25 mouse cellular contexts compared by ENCODE assay signal in genomic region chr4:83305099-83305498, GRCm38 (mm10).
"Had no signal": no experiment of that assay in that cellular context is flagged by ENCODE, and none has a peak within 500 bp of the region (broad histone marks: within the 10 kb centered on the region; RNA-seq: fewer than 3 reads in every experiment).

No protein-coding gene starts in this region.

- DNase-seq: cerebellum, adult 9-10 months; cerebellum, adult 9-11 months; cerebellum, postnatal 10 days; cerebellum, postnatal 14 days; cerebellum, postnatal 25 days; cerebellum, postnatal 36 days; embryo, embryonic 11 days; forebrain, postnatal 0 days; gastrocnemius, adult 2 months; gastrocnemius, postnatal 10 days; gastrocnemius, postnatal 14 days; gastrocnemius, postnatal 25 days; gastrocnemius, postnatal 36 days; heart, adult 11 months; heart, adult 18-20 months; heart, adult 2 months had no signal

- H3K4me2 ChIP-seq: embryonic facial prominence, embryonic 12.5 days; embryonic facial prominence, embryonic 13.5 days; embryonic facial prominence, embryonic 15.5 days; forebrain, embryonic 12.5 days; forebrain, embryonic 15.5 days had no signal

- ATAC-seq: forebrain, embryonic 14.5 days; forebrain, embryonic 15.5 days; forebrain, postnatal 0 days had no signal

- H3K9ac ChIP-seq: embryonic facial prominence, embryonic 12.5 days; embryonic facial prominence, embryonic 13.5 days; embryonic facial prominence, embryonic 15.5 days; forebrain, embryonic 12.5 days; forebrain, embryonic 15.5 days; forebrain, postnatal 0 days had no signal

- H3K36me3 ChIP-seq: embryonic facial prominence, embryonic 10.5 days; embryonic facial prominence, embryonic 12.5 days; embryonic facial prominence, embryonic 13.5 days; embryonic facial prominence, embryonic 15.5 days; forebrain, embryonic 10.5 days; forebrain, embryonic 12.5 days; forebrain, embryonic 15.5 days had no signal

- H3K27ac ChIP-seq: embryonic facial prominence, embryonic 10.5 days; embryonic facial prominence, embryonic 12.5 days; embryonic facial prominence, embryonic 13.5 days; embryonic facial prominence, embryonic 15.5 days; forebrain, embryonic 10.5 days; forebrain, embryonic 12.5 days; forebrain, embryonic 15.5 days; heart, adult 2 months had no signal

- H3K27me3 ChIP-seq: embryonic facial prominence, embryonic 12.5 days; embryonic facial prominence, embryonic 13.5 days; embryonic facial prominence, embryonic 15.5 days; forebrain, embryonic 12.5 days; forebrain, embryonic 15.5 days had no signal

- H3K4me3 ChIP-seq: embryonic facial prominence, embryonic 10.5 days; embryonic facial prominence, embryonic 12.5 days; embryonic facial prominence, embryonic 13.5 days; embryonic facial prominence, embryonic 15.5 days; erythroblast, embryonic 14.5 days; forebrain, embryonic 10.5 days; forebrain, embryonic 12.5 days; forebrain, embryonic 15.5 days; heart, adult 2 months had no signal

- H3K9me3 ChIP-seq: embryonic facial prominence, embryonic 10.5 days; embryonic facial prominence, embryonic 12.5 days; embryonic facial prominence, embryonic 13.5 days; embryonic facial prominence, embryonic 15.5 days; forebrain, embryonic 10.5 days; forebrain, embryonic 12.5 days; forebrain, embryonic 15.5 days had no signal
